Mouse (Mus musculus): ENCODE results near the gene Pard3.

DNA sequence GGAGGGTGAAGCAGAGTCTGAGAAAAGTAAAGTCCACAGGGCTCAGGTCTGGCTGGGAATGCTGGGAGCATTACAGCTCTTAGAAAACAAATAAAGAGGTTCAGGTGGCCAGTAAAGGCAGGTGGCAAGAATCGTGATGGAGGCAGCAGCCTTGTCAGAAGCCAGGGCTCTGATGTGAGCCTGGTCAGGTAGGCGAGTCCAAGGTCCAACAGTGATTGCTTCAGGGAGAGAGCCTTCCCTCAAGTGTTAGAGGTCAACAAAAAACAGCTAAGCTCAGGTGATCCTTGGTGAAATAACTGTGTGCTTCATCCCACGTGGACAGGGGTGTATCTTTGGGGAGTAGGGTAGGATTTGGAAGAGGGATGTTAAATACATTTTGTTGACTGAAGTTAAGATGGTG lies 397.5 kb downstream of the Pard3 start:
- TF ChIP-seq POLR2A (IDR thresholded peaks at IDR 0.05; ENCODE audit: borderline replicate concordance, extremely low read depth, low read depth, low read length) (no peak), CTCF (IDR thresholded peaks at IDR 0.05; ENCODE audit: insufficient read depth, low read length) (no peak)

All from lung, adult 2 months (tissue).